Mouse (Mus musculus) stomach, embryonic 15.5 days (tissue): ENCODE measurements around the gene Gm49661. TPM values are rescaled to one million over a fixed set of nuclear protein-coding genes. Genes with fewer than 3 reads are reported as not detected.

ENCODE experiments used
- ATAC-seq: fragments of 200-750 bp; cut with Nextera tagmentation; 2 replicates; pipeline ENCODE4 v1.8.0; 2017; ENCODE audit warnings: low read depth, moderate number of reproducible peaks, moderate TSS enrichment; ENCODE audit not compliant: insufficient read depth, low FRiP score
- H3K27ac ChIP-seq: fragments of 300-500 bp; sonication (generic); 2 replicates; pipeline ENCODE4 v1.5.1; 2015; ENCODE audit warnings: mild to moderate bottlenecking, inconsistent platforms
- H3K27me3 ChIP-seq: fragments of 300-500 bp; sonication (generic); replicated peaks from 2 replicates; pipeline ENCODE4 v1.6.1; 2015; ENCODE audit warnings: inconsistent platforms
- H3K36me3 ChIP-seq: fragments of 300-500 bp; sonication (generic); 2 replicates; pipeline ENCODE4 v1.6.1; 2015; ENCODE audit warnings: inconsistent platforms
- H3K4me1 ChIP-seq: fragments of 300-500 bp; sonication (generic); 2 replicates; pipeline ENCODE4 v1.6.1; 2015; ENCODE audit warnings: inconsistent platforms
- H3K4me2 ChIP-seq: fragments of 300-500 bp; sonication (generic); 2 replicates; pipeline ENCODE4 v1.6.1; 2015; ENCODE audit warnings: mild to moderate bottlenecking, inconsistent platforms
- H3K4me3 ChIP-seq: fragments of 300-500 bp; sonication (generic); replicated peaks from 2 replicates; pipeline ENCODE4 v1.5.1; 2015; ENCODE audit warnings: inconsistent platforms
- H3K9ac ChIP-seq: fragments of 300-500 bp; sonication (generic); 2 replicates; pipeline ENCODE4 v1.6.1; 2015; ENCODE audit warnings: inconsistent platforms
- H3K9me3 ChIP-seq: fragments of 300-500 bp; sonication (generic); 2 replicates; pipeline ENCODE4 v1.6.1; 2016; ENCODE audit warnings: inconsistent platforms
- WGBS: fragments of 180-500 bp; shearing (Covaris S2); methylation state at CpG from one replicate; pipeline ENCODE4 v1.1.7; 2015; 5-methylcytosine and 5-hydroxymethylcytosine counted together
- polyA plus RNA-seq: library from polyadenylated mRNA; unstranded; fragments of >200 nt; fragmentation: Nextera tagmentation; extraction: Ambion mirVana; gene quantifications from 2 replicates; pipeline ENCODE4 v1.2.1, GENCODE M21; 2015

Gm49661 gene
- polyA plus RNA-seq, 1 experiment from 2014 or later: not detected

DNA sequence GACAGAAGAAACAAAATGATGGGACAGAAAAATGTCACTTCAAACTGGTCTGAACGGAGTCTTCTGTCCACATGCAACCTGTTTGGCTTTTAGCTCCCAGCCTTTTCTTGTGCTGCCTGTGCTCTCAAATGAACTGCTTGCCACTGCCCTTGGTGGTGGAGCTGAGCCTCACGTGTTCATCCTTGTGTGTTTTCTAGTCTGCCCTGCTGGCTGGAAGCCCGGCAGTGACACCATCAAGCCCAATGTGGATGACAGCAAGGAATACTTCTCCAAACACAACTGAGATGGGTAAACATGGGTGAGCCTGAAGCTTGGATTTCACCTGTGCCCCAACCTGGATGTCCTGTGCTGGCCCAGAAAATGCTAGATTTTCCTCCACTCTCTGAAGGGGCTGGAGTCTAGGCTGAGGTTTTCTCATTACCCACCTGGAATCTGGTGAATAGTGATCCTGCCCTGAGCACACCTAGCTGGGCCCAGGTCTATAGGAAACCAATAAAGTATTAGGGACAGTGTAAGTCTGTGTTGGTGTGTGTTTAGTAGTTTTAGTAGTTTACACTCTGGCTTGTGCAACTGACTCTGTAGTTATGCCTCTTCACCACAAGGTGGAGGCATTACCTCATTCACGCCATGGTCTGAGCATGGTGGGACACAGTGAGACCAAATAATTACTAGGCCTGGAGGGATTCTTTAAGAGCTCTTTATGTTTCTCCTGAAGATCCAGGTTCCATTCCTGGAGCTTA is 4.7 kb upstream of the Gm49661 start:
- H3K9ac ChIP-seq: no peak overlapping the region

DNA sequence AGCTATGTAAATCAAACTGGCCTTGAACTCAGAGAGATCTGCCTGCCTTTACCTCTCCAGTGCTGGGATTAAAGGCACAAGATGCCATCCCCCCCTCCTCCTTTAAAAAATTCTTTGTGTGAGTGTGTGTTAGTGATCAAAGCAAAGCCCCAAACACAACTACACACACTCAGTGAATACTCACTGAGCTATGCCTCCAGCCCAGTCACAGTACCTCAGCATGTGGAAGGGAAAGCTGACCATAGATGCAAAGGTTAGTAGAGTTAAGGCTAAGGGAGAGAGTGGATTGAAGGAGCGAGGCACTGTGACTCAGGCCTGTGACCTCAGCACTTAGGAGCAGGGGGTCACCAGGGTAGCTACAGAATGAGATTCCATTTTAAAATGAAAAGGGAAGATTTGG is 3.8 kb upstream of the Gm49661 start:
- 94% methylated on average over 1 of the region's 1 CpGs for WGBS
- H3K4me1 ChIP-seq: peaks cover 39% of the 10 kb centered on the region
- H3K27ac ChIP-seq: no peak overlapping the region
- no peak overlapping the region for H3K4me3 ChIP-seq
- H3K36me3 ChIP-seq: peaks cover 11% of the 10 kb centered on the region
- no peaks in the 10 kb centered on the region for H3K27me3 ChIP-seq
- H3K9me3 ChIP-seq: no peaks in the 10 kb centered on the region
- H3K4me2 ChIP-seq: no peak overlapping the region
- no peak overlapping the region for H3K9ac ChIP-seq
- ATAC-seq: no peak

More for the DNA sequence above, 4.7 kb upstream of the Gm49661 start:
- ATAC-seq: no peak
- Histone ChIP-seq H3K4me2 (no peak overlapping the region), H3K9me3 (no peaks in the 10 kb centered on the region), H3K4me3 (no peak overlapping the region), H3K27me3 (no peaks in the 10 kb centered on the region), H3K36me3 (peaks cover 11% of the 10 kb centered on the region), H3K4me1 (peaks cover 38% of the 10 kb centered on the region), H3K27ac (peak overlapping the region; percentile 27; the same call in 1 of the 2 replicates)
- WGBS: 57% methylated on average over 4 of the region's 4 CpGs

GRCm38 (mm10) chr8:84970913-84971312 is 1.7 kb upstream of the Gm49661 start:
- Histone ChIP-seq H3K4me1 (peaks cover 30% of the 10 kb centered on the region), H3K9ac (peak overlapping the region; percentile 76; the same call in 1 of the 2 replicates), H3K27me3 (no peaks in the 10 kb centered on the region), H3K27ac (peak overlapping the region; percentile 95; the same call in 1 of the 2 replicates), H3K4me3 (peak overlapping the region; percentile 71), H3K36me3 (peaks cover 11% of the 10 kb centered on the region), H3K4me2 (peak overlapping the region; percentile 84), H3K9me3 (no peaks in the 10 kb centered on the region)
- ATAC-seq: peak; percentile 58; the same call in 1 of the 2 replicates
- 54% methylated on average over 5 of the region's 5 CpGs for whole genome bisulfite sequencing

GRCm38 (mm10) chr8:84970135-84970790 is 1.0 kb upstream of the Gm49661 start:
- Histone ChIP-seq H3K36me3 (peaks cover 11% of the 10 kb centered on the region), H3K4me2 (peak overlapping the region; percentile 84), H3K9me3 (no peaks in the 10 kb centered on the region), H3K4me1 (peaks cover 27% of the 10 kb centered on the region), H3K27me3 (no peaks in the 10 kb centered on the region), H3K27ac (peak overlapping the region; percentile 95), H3K4me3 (peak overlapping the region; percentile 71), H3K9ac (peak overlapping the region; percentile 76)
- ATAC-seq: no peak
- WGBS: 4% methylated on average over 21 of the region's 21 CpGs

- no peaks in the 10 kb centered on the region for H3K27me3 ChIP-seq
- no peaks in the 10 kb centered on the region for H3K9me3 ChIP-seq
- peak overlapping the region; percentile 84 for H3K4me2 ChIP-seq
- ATAC-seq: no peak
- peak overlapping the region; percentile 95 for H3K27ac ChIP-seq
- H3K4me1 ChIP-seq: peaks cover 25% of the 10 kb centered on the region
- peaks cover 11% of the 10 kb centered on the region for H3K36me3 ChIP-seq
- H3K4me3 ChIP-seq: peak overlapping the region; percentile 71
- 6% methylated on average over 2 of the region's 2 CpGs for WGBS
- H3K9ac ChIP-seq: peak overlapping the region; percentile 76; the same call in 1 of the 2 replicates
Measured at GRCm38 (mm10) chr8:84968650-84969049, 583 bp downstream of the Gm49661 start.

DNA sequence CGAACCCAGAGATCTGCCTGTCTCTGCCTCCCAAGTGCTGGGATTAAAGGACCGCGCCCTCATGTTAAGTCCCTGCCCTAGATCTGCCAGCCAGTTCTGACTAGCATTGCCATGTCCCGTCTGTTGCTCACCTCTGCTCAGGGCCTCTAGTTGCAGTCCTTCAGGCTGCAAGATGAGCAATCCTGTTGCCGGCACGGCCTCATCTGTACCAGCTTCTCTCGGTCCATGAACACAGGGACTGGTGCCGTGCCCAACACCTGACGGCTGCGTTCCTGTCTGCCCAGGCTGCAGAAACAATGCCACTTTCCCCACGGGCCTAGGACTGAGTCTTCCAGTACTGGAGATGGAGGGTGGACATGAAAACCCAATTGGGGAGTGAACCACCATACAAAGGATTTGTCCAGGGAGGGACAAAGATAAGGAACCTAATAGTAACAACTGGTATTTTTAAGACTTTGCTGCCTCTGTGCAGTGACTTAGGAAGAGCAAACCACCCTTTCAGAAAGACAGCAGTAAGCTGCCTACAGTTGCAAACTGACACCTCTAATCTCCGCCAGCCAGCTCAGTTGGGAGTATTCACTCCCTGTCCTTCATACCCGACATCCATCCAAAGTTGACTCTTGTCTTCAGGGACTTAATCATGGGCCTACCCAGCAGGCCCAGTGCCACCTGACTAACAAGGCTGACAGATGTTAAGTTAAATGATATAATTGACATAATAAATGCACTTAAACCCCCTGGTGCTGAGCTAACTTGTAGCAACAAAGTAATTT is 1.5 kb downstream of the Gm49661 start:
- H3K27me3 ChIP-seq: no peaks in the 10 kb centered on the region
- H3K9ac ChIP-seq: no peak overlapping the region
- peaks cover 25% of the 10 kb centered on the region for H3K4me1 ChIP-seq
- WGBS: 89% methylated on average over 13 of the region's 13 CpGs
- H3K9me3 ChIP-seq: no peaks in the 10 kb centered on the region
- H3K4me3 ChIP-seq: no peak overlapping the region
- no peak overlapping the region for H3K4me2 ChIP-seq
- no peak overlapping the region for H3K27ac ChIP-seq
- H3K36me3 ChIP-seq: peaks cover 11% of the 10 kb centered on the region
- ATAC-seq: no peak

DNA sequence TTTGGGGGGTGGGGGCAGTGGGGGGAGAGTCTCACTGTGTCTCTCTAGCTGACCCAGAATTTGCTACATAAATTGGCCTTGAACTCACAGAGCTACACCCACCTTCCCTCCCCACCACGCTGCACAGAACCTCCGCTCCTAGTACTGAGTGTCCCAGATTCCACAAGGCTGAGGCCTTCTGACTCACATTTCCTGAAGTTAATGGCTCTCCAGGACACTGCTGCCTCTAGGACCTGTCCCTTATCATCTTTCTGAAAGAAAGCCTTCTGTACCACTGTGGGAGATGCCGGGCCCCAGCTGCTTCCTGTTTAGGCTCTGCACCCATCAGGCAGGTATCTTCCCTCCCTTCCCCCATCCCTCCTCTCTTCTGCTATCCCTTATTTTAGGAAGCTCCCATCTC is 2.6 kb downstream of the Gm49661 start:
- Histone ChIP-seq H3K27ac (peak overlapping the region; percentile 78; the same call in 1 of the 2 replicates), H3K4me2 (peak overlapping the region; percentile 84; the same call in 1 of the 2 replicates), H3K9me3 (no peaks in the 10 kb centered on the region), H3K36me3 (peaks cover 6% of the 10 kb centered on the region), H3K9ac (no peak overlapping the region), H3K4me3 (no peak overlapping the region), H3K27me3 (no peaks in the 10 kb centered on the region), H3K4me1 (peaks cover 25% of the 10 kb centered on the region)
- ATAC-seq: 0 out of 2 replicates have a peak, but pooled peaks have one; percentile 4
- 32% methylated on average over 3 of the region's 3 CpGs for WGBS

DNA sequence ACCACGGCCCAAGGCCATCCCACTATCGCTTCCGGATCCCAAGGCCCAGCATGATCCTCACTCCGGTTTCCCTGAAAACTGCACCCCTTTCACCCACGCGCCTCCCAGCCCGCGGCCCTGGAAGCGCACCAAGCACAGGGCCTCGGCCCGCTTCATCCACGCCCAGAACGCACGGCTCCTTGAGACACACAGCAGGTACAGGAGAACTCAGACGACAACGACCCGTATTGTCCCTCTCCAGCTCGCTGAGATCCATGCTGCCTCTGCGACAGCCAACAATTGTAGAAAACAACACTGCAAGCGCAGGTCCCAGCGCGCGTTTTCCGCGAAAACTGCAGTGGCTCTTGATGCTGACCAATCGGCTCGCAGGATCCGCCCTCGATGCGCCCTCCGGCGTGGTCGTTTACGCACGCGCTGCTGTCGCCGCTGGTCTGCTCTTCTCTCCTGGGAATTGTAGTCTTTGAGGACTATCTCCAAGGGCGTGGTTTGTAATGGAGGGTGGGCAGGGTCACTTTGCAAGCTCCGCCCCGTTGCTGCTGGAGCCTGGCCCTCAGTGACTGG is 3.4 kb downstream of the Gm49661 start:
- H3K27me3 ChIP-seq: no peaks in the 10 kb centered on the region
- H3K36me3 ChIP-seq: no peaks in the 10 kb centered on the region
- H3K9me3 ChIP-seq: no peaks in the 10 kb centered on the region
- H3K27ac ChIP-seq: peak overlapping the region; percentile 78
- H3K4me2 ChIP-seq: peak overlapping the region; percentile 84
- peak overlapping the region; percentile 72 for H3K4me3 ChIP-seq
- peak; percentile 90 for ATAC-seq
- under 1% methylated on average over 41 of the region's 41 CpGs for WGBS
- H3K9ac ChIP-seq: peak overlapping the region; percentile 57
- H3K4me1 ChIP-seq: peaks cover 22% of the 10 kb centered on the region

GRCm38 (mm10) chr8:84963952-84964351 is 5.3 kb downstream of the Gm49661 start:
- Histone ChIP-seq H3K4me3 (no peak overlapping the region), H3K27me3 (no peaks in the 10 kb centered on the region), H3K27ac (no peak overlapping the region), H3K9ac (no peak overlapping the region), H3K9me3 (no peaks in the 10 kb centered on the region), H3K36me3 (0 out of 2 replicates have a peak, but pooled peaks cover 5% of the 10 kb centered on the region), H3K4me2 (no peak overlapping the region), H3K4me1 (peaks cover 16% of the 10 kb centered on the region)
- 86% methylated on average over 4 of the region's 4 CpGs for WGBS
- ATAC-seq: no peak

DNA sequence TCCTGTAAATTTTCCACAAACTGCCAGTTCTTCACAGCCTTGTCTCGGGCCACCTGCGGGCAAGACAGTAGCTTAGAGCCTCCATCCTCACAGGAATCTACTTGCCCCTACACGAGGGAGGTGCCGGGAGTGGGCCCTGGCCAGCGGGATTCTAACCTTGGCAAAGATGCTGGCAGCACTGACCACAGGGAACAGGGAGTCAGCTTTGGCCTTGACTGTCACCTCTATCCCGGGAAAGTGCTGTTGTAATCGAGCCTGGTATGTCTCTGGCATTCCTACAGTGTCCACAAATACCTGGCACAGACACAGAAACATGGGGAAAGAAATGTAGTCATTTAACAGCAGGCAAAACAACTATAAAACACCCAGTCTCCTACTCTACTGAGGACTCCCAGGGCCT is 9.4 kb downstream of the Gm49661 start:
- Histone ChIP-seq H3K27me3 (no peaks in the 10 kb centered on the region), H3K36me3 (peaks cover 11% of the 10 kb centered on the region; the same call in 1 of the 2 replicates), H3K4me2 (no peak overlapping the region), H3K27ac (no peak overlapping the region), H3K4me1 (no peaks in the 10 kb centered on the region), H3K9me3 (no peaks in the 10 kb centered on the region), H3K4me3 (no peak overlapping the region), H3K9ac (no peak overlapping the region)
- ATAC-seq: no peak
- 92% methylated on average over 7 of the region's 7 CpGs for WGBS

DNA sequence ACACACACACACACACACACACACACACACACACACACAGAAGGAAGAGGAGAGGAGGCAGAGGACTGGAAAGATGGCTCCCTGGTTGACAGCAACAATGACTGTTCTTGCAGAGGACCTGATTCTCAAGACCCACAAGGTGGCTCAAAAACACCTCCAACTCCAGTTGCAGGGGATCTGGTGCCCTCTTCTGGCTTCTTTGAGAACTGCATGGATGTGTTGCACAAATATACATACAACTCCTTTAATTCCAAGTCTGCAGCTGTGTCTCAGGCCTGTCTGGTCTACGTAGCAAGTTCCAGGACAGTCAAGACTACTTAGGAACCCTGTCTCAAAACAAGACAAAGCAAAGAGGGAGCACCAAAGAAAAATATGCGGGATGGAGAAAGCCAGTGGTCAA is 12.5 kb downstream of the Gm49661 start:
- Histone ChIP-seq H3K9ac (no peak overlapping the region), H3K4me2 (no peak overlapping the region), H3K4me3 (no peak overlapping the region), H3K9me3 (no peaks in the 10 kb centered on the region), H3K4me1 (no peaks in the 10 kb centered on the region), H3K27ac (no peak overlapping the region), H3K27me3 (peaks cover 4% of the 10 kb centered on the region; the same call in 1 of the 2 replicates), H3K36me3 (peaks cover 11% of the 10 kb centered on the region; the same call in 1 of the 2 replicates)
- WGBS: 56% methylated on average over 2 of the region's 2 CpGs
- ATAC-seq: no peak
